Mouse (Mus musculus): ENCODE data around the gene Stat6. TPM values are rescaled to one million over a fixed set of nuclear protein-coding genes. Genes with fewer than 3 reads are reported as not detected.

Gene Stat6
- polyA plus RNA-seq, 1 experiment from 2014 or later: 6.8 TPM

GRCm38 (mm10) chr10:127631261-127632214 is 11.2 kb upstream of the Stat6 start:
- Histone ChIP-seq H3K27me3 (ENCODE audit: control insufficient read depth, insufficient read depth, low read length) (no peaks in the 10 kb centered on the region), H3K4me3 (ENCODE audit: low read depth, low read length) (no peak overlapping the region), H3K9me3 (ENCODE audit: control insufficient read depth, low read length) (no peaks in the 10 kb centered on the region), H3K36me3 (ENCODE audit: control insufficient read depth, insufficient read depth, low read length) (no peaks in the 10 kb centered on the region), H3K27ac (ENCODE audit: low read depth, low read length) (no peak overlapping the region), H3K9ac (ENCODE audit: low read length) (no peak overlapping the region), H3K4me1 (ENCODE audit: control insufficient read depth, insufficient read depth, low read length) (no peaks in the 10 kb centered on the region), H3K4me2 (ENCODE audit: low read depth) (no peak overlapping the region)
- ATAC-seq (ENCODE audit: insufficient read depth, low FRiP score, low TSS enrichment): no peak
- DNase-seq (ENCODE audit: low spot score): no peak
- WGBS: 82% methylated on average over 10 of the region's 10 CpGs

- Histone ChIP-seq H3K27me3 (ENCODE audit: control insufficient read depth, insufficient read depth, low read length) (no peaks in the 10 kb centered on the region), H3K27ac (ENCODE audit: low read depth, low read length) (no peak overlapping the region), H3K4me2 (ENCODE audit: low read depth) (no peak overlapping the region), H3K36me3 (ENCODE audit: control insufficient read depth, insufficient read depth, low read length) (no peaks in the 10 kb centered on the region), H3K9me3 (ENCODE audit: control insufficient read depth, low read length) (no peaks in the 10 kb centered on the region), H3K9ac (ENCODE audit: low read length) (no peak overlapping the region), H3K4me3 (ENCODE audit: low read depth, low read length) (no peak overlapping the region), H3K4me1 (ENCODE audit: control insufficient read depth, insufficient read depth, low read length) (no peaks in the 10 kb centered on the region)
- no peak for DNase-seq (ENCODE audit: low spot score)
- WGBS: 68% methylated on average over 7 of the region's 7 CpGs
- ATAC-seq (ENCODE audit: insufficient read depth, low FRiP score, low TSS enrichment): no peak
Observed at GRCm38 (mm10) chr10:127632668-127633271, 10.0 kb upstream of the Stat6 start.

GRCm38 (mm10) chr10:127640421-127640820 is 2.4 kb upstream of the Stat6 start:
- Histone ChIP-seq H3K27ac (ENCODE audit: low read depth, low read length) (no peak overlapping the region), H3K9ac (ENCODE audit: low read length) (no peak overlapping the region), H3K9me3 (ENCODE audit: control insufficient read depth, low read length) (no peaks in the 10 kb centered on the region), H3K4me3 (ENCODE audit: low read depth, low read length) (no peak overlapping the region), H3K36me3 (ENCODE audit: control insufficient read depth, insufficient read depth, low read length) (no peaks in the 10 kb centered on the region), H3K4me2 (ENCODE audit: low read depth) (no peak overlapping the region), H3K27me3 (ENCODE audit: control insufficient read depth, insufficient read depth, low read length) (peaks cover 10% of the 10 kb centered on the region), H3K4me1 (ENCODE audit: control insufficient read depth, insufficient read depth, low read length) (0 out of 2 replicates have a peak, but pooled peaks cover 9% of the 10 kb centered on the region)
- no peak for DNase-seq (ENCODE audit: low spot score)
- ATAC-seq (ENCODE audit: insufficient read depth, low FRiP score, low TSS enrichment): no peak
- WGBS: 74% methylated on average over 5 of the region's 5 CpGs

- Histone ChIP-seq H3K27ac (ENCODE audit: low read depth, low read length) (no peak overlapping the region), H3K36me3 (ENCODE audit: control insufficient read depth, insufficient read depth, low read length) (no peaks in the 10 kb centered on the region), H3K9ac (ENCODE audit: low read length) (peak overlapping the region; percentile 54), H3K4me1 (ENCODE audit: control insufficient read depth, insufficient read depth, low read length) (0 out of 2 replicates have a peak, but pooled peaks cover 9% of the 10 kb centered on the region), H3K9me3 (ENCODE audit: control insufficient read depth, low read length) (no peaks in the 10 kb centered on the region), H3K4me2 (ENCODE audit: low read depth) (peak overlapping the region; percentile 50), H3K27me3 (ENCODE audit: control insufficient read depth, insufficient read depth, low read length) (peaks cover 10% of the 10 kb centered on the region), H3K4me3 (ENCODE audit: low read depth, low read length) (peak overlapping the region; percentile 32; the same call in 1 of the 2 replicates)
- peak; percentile 86 for DNase-seq (ENCODE audit: low spot score)
- 9% methylated on average over 19 of the region's 19 CpGs for WGBS
- peak; percentile 65 for ATAC-seq (ENCODE audit: insufficient read depth, low FRiP score, low TSS enrichment)
Observed at GRCm38 (mm10) chr10:127641861-127642771, 670 bp upstream of the Stat6 start.

GRCm38 (mm10) chr10:127643553-127644238 is 910 bp downstream of the Stat6 start:
- DNase-seq (ENCODE audit: low spot score) (peak; percentile 57), ATAC-seq (ENCODE audit: insufficient read depth, low FRiP score, low TSS enrichment) (peak; percentile 43; the same call in 1 of the 2 replicates)
- Histone ChIP-seq H3K36me3 (ENCODE audit: control insufficient read depth, insufficient read depth, low read length) (no peaks in the 10 kb centered on the region), H3K4me3 (ENCODE audit: low read depth, low read length) (peak overlapping the region; percentile 32), H3K9ac (ENCODE audit: low read length) (peak overlapping the region; percentile 27; the same call in 1 of the 2 replicates), H3K4me1 (ENCODE audit: control insufficient read depth, insufficient read depth, low read length) (0 out of 2 replicates have a peak, but pooled peaks cover 9% of the 10 kb centered on the region), H3K27ac (ENCODE audit: low read depth, low read length) (no peak overlapping the region), H3K4me2 (ENCODE audit: low read depth) (peak overlapping the region; percentile 50), H3K27me3 (ENCODE audit: control insufficient read depth, insufficient read depth, low read length) (peaks cover 10% of the 10 kb centered on the region), H3K9me3 (ENCODE audit: control insufficient read depth, low read length) (no peaks in the 10 kb centered on the region)
- WGBS: 2% methylated on average over 25 of the region's 25 CpGs

- no peak for DNase-seq (ENCODE audit: low spot score)
- Histone ChIP-seq H3K9me3 (ENCODE audit: control insufficient read depth, low read length) (no peaks in the 10 kb centered on the region), H3K36me3 (ENCODE audit: control insufficient read depth, insufficient read depth, low read length) (no peaks in the 10 kb centered on the region), H3K9ac (ENCODE audit: low read length) (no peak overlapping the region), H3K27ac (ENCODE audit: low read depth, low read length) (no peak overlapping the region), H3K4me3 (ENCODE audit: low read depth, low read length) (no peak overlapping the region), H3K27me3 (ENCODE audit: control insufficient read depth, insufficient read depth, low read length) (peaks cover 10% of the 10 kb centered on the region), H3K4me1 (ENCODE audit: control insufficient read depth, insufficient read depth, low read length) (0 out of 2 replicates have a peak, but pooled peaks cover 9% of the 10 kb centered on the region), H3K4me2 (ENCODE audit: low read depth) (no peak overlapping the region)
- ATAC-seq (ENCODE audit: insufficient read depth, low FRiP score, low TSS enrichment): no peak
- WGBS: 58% methylated on average over 2 of the region's 2 CpGs
Observed at GRCm38 (mm10) chr10:127645791-127646190, 3.0 kb downstream of the Stat6 start.

- no peaks in the 10 kb centered on the region for H3K4me1 ChIP-seq (ENCODE audit: control insufficient read depth, insufficient read depth, low read length)
- H3K36me3 ChIP-seq (ENCODE audit: control insufficient read depth, insufficient read depth, low read length): no peaks in the 10 kb centered on the region
- DNase-seq (ENCODE audit: low spot score): no peak
- WGBS: 58% methylated on average over 21 of the region's 21 CpGs
- no peak overlapping the region for H3K4me3 ChIP-seq (ENCODE audit: low read depth, low read length)
- no peaks in the 10 kb centered on the region for H3K9me3 ChIP-seq (ENCODE audit: control insufficient read depth, low read length)
- no peak overlapping the region for H3K27ac ChIP-seq (ENCODE audit: low read depth, low read length)
- no peak overlapping the region for H3K9ac ChIP-seq (ENCODE audit: low read length)
- no peak overlapping the region for H3K4me2 ChIP-seq (ENCODE audit: low read depth)
- no peaks in the 10 kb centered on the region for H3K27me3 ChIP-seq (ENCODE audit: control insufficient read depth, insufficient read depth, low read length)
- ATAC-seq (ENCODE audit: insufficient read depth, low FRiP score, low TSS enrichment): no peak
Observed at GRCm38 (mm10) chr10:127652906-127653638, 10.3 kb downstream of the Stat6 start.
